8 mouse cellular contexts compared by ENCODE assay signal in the genomic region with DNA sequence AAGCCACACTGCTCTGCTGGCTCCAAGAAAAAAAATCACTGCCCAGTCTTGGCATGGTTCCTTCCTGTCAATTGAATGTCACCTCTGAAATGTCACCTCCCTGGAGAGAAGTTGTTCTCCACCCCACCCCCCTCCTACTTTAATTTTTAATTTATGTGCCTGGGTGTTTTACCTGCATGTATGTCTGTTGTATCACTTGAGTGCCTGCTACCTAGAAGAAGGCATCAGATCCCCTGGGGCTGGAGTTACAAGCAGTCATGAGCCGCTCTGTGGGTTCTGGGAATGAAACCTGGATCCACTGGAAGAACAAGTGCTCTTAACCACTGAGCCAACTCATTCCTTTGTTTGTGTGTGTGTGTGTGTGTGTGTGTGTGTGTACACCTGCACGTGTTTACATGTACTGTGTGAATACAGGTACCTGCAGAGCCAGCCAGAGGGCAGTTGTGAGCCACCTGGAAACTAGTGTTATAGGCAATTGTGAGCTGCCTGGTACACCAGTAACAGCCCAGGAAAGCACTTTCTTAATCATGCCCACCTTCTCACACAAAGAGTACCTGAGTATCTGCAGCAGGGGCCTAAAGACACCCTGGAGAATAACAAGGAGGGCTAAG.
DNase-seq lines count a peak whose midpoint lies in the region; ATAC-seq and TF ChIP-seq lines count a peak whose summit lies in the region.

No protein-coding gene starts in this region.

- H3K9me3 ChIP-seq in neural tube, embryonic 13.5 days = no peaks in the 10 kb centered on the region
- no peaks in the 10 kb centered on the region for H3K9me3 ChIP-seq in limb, embryonic 15.5 days

- no peaks in the 10 kb centered on the region for H3K36me3 ChIP-seq in neural tube, embryonic 13.5 days
- no peaks in the 10 kb centered on the region for H3K36me3 ChIP-seq in limb, embryonic 15.5 days

- no peak overlapping the region for H3K4me2 ChIP-seq in neural tube, embryonic 13.5 days
- no peak overlapping the region for H3K4me2 ChIP-seq in limb, embryonic 15.5 days

- H3K4me3 ChIP-seq in cerebellum, adult 2 months (replicated peaks; ENCODE audit: insufficient read depth, low read depth, low read length) = no peak overlapping the region
- H3K4me3 ChIP-seq in neural tube, embryonic 13.5 days = no peak overlapping the region
- no peak overlapping the region for H3K4me3 ChIP-seq in limb, embryonic 15.5 days

- TF ChIP-seq POLR2A in cerebellum, adult 2 months (IDR thresholded peaks at IDR 0.05; ENCODE audit: borderline replicate concordance, insufficient read depth, low read length) = no peak

- no peak for DNase-seq in cerebellum, adult 2 months
- DNase-seq in cerebellum, postnatal 36 days = no peak
- no peak for DNase-seq in neural tube, embryonic 10.5 days (ENCODE audit: extremely low spot score, low spot score)
- DNase-seq in Muller cell, postnatal 12 days (ENCODE audit: inconsistent ontology term) = no peak
- no peak for DNase-seq in right cerebral cortex, postnatal 36 days (ENCODE audit: low spot score in 2 of 2)

- 0 out of 2 replicates have a peak, but pooled peaks have one; percentile 15 for TF ChIP-seq CTCF in cerebellum, adult 2 months (IDR thresholded peaks at IDR 0.05; ENCODE audit: borderline replicate concordance, insufficient read depth, low read depth, low read length)

- no peak overlapping the region for H3K27ac ChIP-seq in cerebellum, adult 2 months (ENCODE audit: insufficient read depth, low read length)
- H3K27ac ChIP-seq in neural tube, embryonic 13.5 days (replicated peaks) = peak overlapping the region; percentile 81; the same call in 1 of the 2 replicates
- peak overlapping the region; percentile 83 for H3K27ac ChIP-seq in limb, embryonic 15.5 days

- H3K4me1 ChIP-seq in cerebellum, adult 2 months (ENCODE audit: control insufficient read depth, insufficient read depth, low read length) = peaks cover 23% of the 10 kb centered on the region
- peaks cover 58% of the 10 kb centered on the region for H3K4me1 ChIP-seq in neural tube, embryonic 13.5 days (replicated peaks)
- peaks cover 26% of the 10 kb centered on the region for H3K4me1 ChIP-seq in limb, embryonic 15.5 days

- ATAC-seq in neural tube, embryonic 13.5 days (ENCODE audit: low read depth) = no peak
- no peak for ATAC-seq in limb, embryonic 15.5 days (ENCODE audit: insufficient number of reproducible peaks, low FRiP score, low TSS enrichment, low read depth)
- no peak for ATAC-seq in CD4-positive, CD25-positive, alpha-beta regulatory T cell, adult 4 months

- WGBS in cerebellum, adult 2 months = 88% methylated on average over 2 of the region's 2 CpGs
- 68% methylated on average over 2 of the region's 2 CpGs for WGBS in neural tube, embryonic 13.5 days
- WGBS in limb, embryonic 15.5 days = 63% methylated on average over 2 of the region's 2 CpGs

- no peaks in the 10 kb centered on the region for H3K27me3 ChIP-seq in cerebellum, adult 2 months (ENCODE audit: control insufficient read depth, insufficient read depth, low read length)
- H3K27me3 ChIP-seq in neural tube, embryonic 13.5 days = no peaks in the 10 kb centered on the region
- H3K27me3 ChIP-seq in limb, embryonic 15.5 days = no peaks in the 10 kb centered on the region

- no peak overlapping the region for H3K9ac ChIP-seq in neural tube, embryonic 13.5 days
- no peak overlapping the region for H3K9ac ChIP-seq in limb, embryonic 15.5 days
